Mouse (Mus musculus) limb, embryonic 15.5 days (tissue): Measurements from ENCODE around the gene Pcyt1a. TPM values are rescaled to one million over a fixed set of nuclear protein-coding genes. Genes with fewer than 3 reads are reported as not detected.

Source experiments
- ATAC-seq: fragments of 200-750 bp; cut with Nextera tagmentation; 2 replicates; pipeline ENCODE4 v1.8.0; 2017; ENCODE audit warnings: low read depth, moderate TSS enrichment; ENCODE audit not compliant: insufficient number of reproducible peaks, low FRiP score, low TSS enrichment
- H3K27ac ChIP-seq: fragments of 300-500 bp; sonication (generic); 2 replicates; pipeline ENCODE4 v1.5.1; 2015; ENCODE audit warnings: moderate library complexity, mild to moderate bottlenecking, inconsistent platforms
- H3K27me3 ChIP-seq: fragments of 300-500 bp; sonication (generic); 2 replicates; pipeline ENCODE4 v1.6.1; 2015; ENCODE audit warnings: inconsistent platforms
- H3K36me3 ChIP-seq: fragments of 300-500 bp; sonication (generic); 2 replicates; pipeline ENCODE4 v1.6.1; 2015; ENCODE audit warnings: inconsistent platforms
- H3K4me1 ChIP-seq: fragments of 300-500 bp; sonication (generic); 2 replicates; pipeline ENCODE4 v1.6.1; 2015; ENCODE audit warnings: inconsistent platforms
- H3K4me2 ChIP-seq: fragments of 300-500 bp; sonication (generic); 2 replicates; pipeline ENCODE4 v1.6.1; 2015; ENCODE audit warnings: mild to moderate bottlenecking, inconsistent platforms
- H3K4me3 ChIP-seq: fragments of 300-500 bp; sonication (generic); 2 replicates; pipeline ENCODE4 v1.5.1; 2015; ENCODE audit warnings: mild to moderate bottlenecking, inconsistent platforms
- H3K9ac ChIP-seq: fragments of 300-500 bp; sonication (generic); 2 replicates; pipeline ENCODE4 v1.6.1; 2015; ENCODE audit warnings: inconsistent platforms
- H3K9me3 ChIP-seq: fragments of 300-500 bp; sonication (generic); 2 replicates; pipeline ENCODE4 v1.6.1; 2016; ENCODE audit warnings: inconsistent platforms
- WGBS: fragments of 180-500 bp; shearing (Covaris S2); methylation state at CpG from one replicate; pipeline ENCODE4 v1.1.7; 2015; 5-methylcytosine and 5-hydroxymethylcytosine counted together
- polyA plus RNA-seq: library from polyadenylated mRNA; unstranded; fragments of >200 nt; fragmentation: Nextera tagmentation; extraction: Ambion mirVana; gene quantifications from 2 replicates; pipeline ENCODE4 v1.2.1, GENCODE M21; 2015

Pcyt1a gene
- polyA plus RNA-seq, 1 experiment from 2014 or later: 46.6 TPM

GRCm38 (mm10) chr16:32402818-32403217 lies 27.9 kb upstream of the Pcyt1a start:
- no peak for ATAC-seq
- Histone ChIP-seq H3K4me3 (no peak overlapping the region), H3K27ac (no peak overlapping the region), H3K9me3 (no peaks in the 10 kb centered on the region), H3K27me3 (no peaks in the 10 kb centered on the region), H3K4me1 (no peaks in the 10 kb centered on the region), H3K4me2 (no peak overlapping the region), H3K9ac (no peak overlapping the region), H3K36me3 (no peaks in the 10 kb centered on the region)
- WGBS: 81% methylated on average over 3 of the region's 3 CpGs

GRCm38 (mm10) chr16:32405716-32406115 lies 25.0 kb upstream of the Pcyt1a start:
- Histone ChIP-seq H3K27ac (no peak overlapping the region), H3K9me3 (no peaks in the 10 kb centered on the region), H3K27me3 (no peaks in the 10 kb centered on the region), H3K4me1 (no peaks in the 10 kb centered on the region), H3K36me3 (no peaks in the 10 kb centered on the region), H3K4me2 (no peak overlapping the region), H3K9ac (no peak overlapping the region), H3K4me3 (no peak overlapping the region)
- 95% methylated on average over 9 of the region's 9 CpGs for WGBS
- no peak for ATAC-seq

GRCm38 (mm10) chr16:32406671-32407070 lies 24.1 kb upstream of the Pcyt1a start:
- ATAC-seq: no peak
- Histone ChIP-seq H3K27me3 (no peaks in the 10 kb centered on the region), H3K4me1 (no peaks in the 10 kb centered on the region), H3K27ac (no peak overlapping the region), H3K9ac (no peak overlapping the region), H3K4me3 (no peak overlapping the region), H3K4me2 (no peak overlapping the region), H3K36me3 (no peaks in the 10 kb centered on the region), H3K9me3 (no peaks in the 10 kb centered on the region)
- WGBS: 45% methylated on average over 6 of the region's 6 CpGs

- Histone ChIP-seq H3K9ac (no peak overlapping the region), H3K27ac (no peak overlapping the region), H3K9me3 (no peaks in the 10 kb centered on the region), H3K36me3 (no peaks in the 10 kb centered on the region), H3K27me3 (no peaks in the 10 kb centered on the region), H3K4me2 (no peak overlapping the region), H3K4me1 (no peaks in the 10 kb centered on the region), H3K4me3 (no peak overlapping the region)
- ATAC-seq: no peak
- 79% methylated on average over 10 of the region's 10 CpGs for WGBS
Measured at GRCm38 (mm10) chr16:32407730-32408129, 23.0 kb upstream of the Pcyt1a start.

- Histone ChIP-seq H3K4me1 (peaks cover 10% of the 10 kb centered on the region), H3K9ac (no peak overlapping the region), H3K36me3 (no peaks in the 10 kb centered on the region), H3K27ac (no peak overlapping the region), H3K27me3 (no peaks in the 10 kb centered on the region), H3K9me3 (no peaks in the 10 kb centered on the region), H3K4me3 (no peak overlapping the region), H3K4me2 (no peak overlapping the region)
- ATAC-seq: no peak
- 59% methylated on average over 1 of the region's 1 CpGs for WGBS
Measured at GRCm38 (mm10) chr16:32417457-32417856, 13.3 kb upstream of the Pcyt1a start.

- no peaks in the 10 kb centered on the region for H3K9me3 ChIP-seq
- H3K4me3 ChIP-seq: peak within 1 kb of the TSS; percentile 60
- 2% methylated on average over 45 of the region's 45 CpGs for WGBS
- H3K27ac ChIP-seq: peak within 1 kb of the TSS; percentile 94
- peak within 1 kb of the TSS; percentile 66 for H3K4me2 ChIP-seq
- peak within 1 kb of the TSS; percentile 51 for H3K9ac ChIP-seq
- no peaks in the 10 kb centered on the region for H3K27me3 ChIP-seq
- no peaks in the 10 kb centered on the region for H3K36me3 ChIP-seq
- peaks cover 10% of the 10 kb centered on the region for H3K4me1 ChIP-seq
- ATAC-seq: peak; percentile 90
Measured at GRCm38 (mm10) chr16:32419517-32420483, 10.9 kb upstream of the Pcyt1a start, which contains the start of gene Tctex1d2. TSS of gene Tctex1d2 (plus strand) at chr16:32419702.

- Histone ChIP-seq H3K9me3 (no peaks in the 10 kb centered on the region), H3K4me3 (no peak overlapping the region), H3K27ac (no peak overlapping the region), H3K9ac (no peak overlapping the region), H3K4me2 (no peak overlapping the region), H3K4me1 (peaks cover 11% of the 10 kb centered on the region), H3K36me3 (no peaks in the 10 kb centered on the region), H3K27me3 (no peaks in the 10 kb centered on the region)
- 81% methylated on average over 3 of the region's 3 CpGs for WGBS
- ATAC-seq: no peak
Measured at GRCm38 (mm10) chr16:32427506-32427905, 3.2 kb upstream of the Pcyt1a start.

- ATAC-seq: no peak
- H3K27me3 ChIP-seq: no peaks in the 10 kb centered on the region
- H3K9me3 ChIP-seq: no peaks in the 10 kb centered on the region
- peak overlapping the region; percentile 81 for H3K4me2 ChIP-seq
- H3K36me3 ChIP-seq: no peaks in the 10 kb centered on the region
- H3K9ac ChIP-seq: peak overlapping the region; percentile 73
- H3K4me3 ChIP-seq: peak overlapping the region; percentile 80
- WGBS: under 1% methylated on average over 28 of the region's 28 CpGs
- H3K27ac ChIP-seq: peak overlapping the region; percentile 92
- H3K4me1 ChIP-seq: peaks cover 11% of the 10 kb centered on the region
Measured at GRCm38 (mm10) chr16:32431047-32431591, 398 bp downstream of the Pcyt1a start.

- peak overlapping the region; percentile 80; the same call in 1 of the 2 replicates for H3K4me3 ChIP-seq
Measured at GRCm38 (mm10) chr16:32431926-32432325, 1.2 kb downstream of the Pcyt1a start.

GRCm38 (mm10) chr16:32433138-32433537 lies 2.4 kb downstream of the Pcyt1a start:
- 77% methylated on average over 2 of the region's 2 CpGs for WGBS
- Histone ChIP-seq H3K4me1 (peaks cover 11% of the 10 kb centered on the region), H3K27ac (no peak overlapping the region), H3K4me3 (no peak overlapping the region), H3K4me2 (no peak overlapping the region), H3K9me3 (no peaks in the 10 kb centered on the region), H3K9ac (no peak overlapping the region), H3K27me3 (no peaks in the 10 kb centered on the region), H3K36me3 (no peaks in the 10 kb centered on the region)
- ATAC-seq: no peak

More at GRCm38 (mm10) chr16:32431926-32432325, 1.2 kb downstream of the Pcyt1a start:
- Histone ChIP-seq H3K36me3 (no peaks in the 10 kb centered on the region), H3K27ac (no peak overlapping the region), H3K27me3 (no peaks in the 10 kb centered on the region), H3K9ac (no peak overlapping the region), H3K4me1 (peaks cover 11% of the 10 kb centered on the region), H3K4me2 (peak overlapping the region; percentile 81), H3K9me3 (no peaks in the 10 kb centered on the region)
- no peak for ATAC-seq
- WGBS: 77% methylated on average over 1 of the region's 1 CpGs

- H3K27ac ChIP-seq: no peak overlapping the region
- peaks cover 11% of the 10 kb centered on the region for H3K4me1 ChIP-seq
- 44% methylated on average over 6 of the region's 6 CpGs for WGBS
- H3K4me3 ChIP-seq: no peak overlapping the region
- no peaks in the 10 kb centered on the region for H3K36me3 ChIP-seq
- H3K9ac ChIP-seq: no peak overlapping the region
- no peak for ATAC-seq
- H3K27me3 ChIP-seq: no peaks in the 10 kb centered on the region
- H3K9me3 ChIP-seq: no peaks in the 10 kb centered on the region
- no peak overlapping the region for H3K4me2 ChIP-seq
Measured at GRCm38 (mm10) chr16:32434066-32434465, 3.3 kb downstream of the Pcyt1a start.

GRCm38 (mm10) chr16:32434691-32435090 lies 4.0 kb downstream of the Pcyt1a start:
- Histone ChIP-seq H3K9ac (no peak overlapping the region), H3K36me3 (no peaks in the 10 kb centered on the region), H3K9me3 (no peaks in the 10 kb centered on the region), H3K4me1 (peaks cover 10% of the 10 kb centered on the region), H3K27me3 (no peaks in the 10 kb centered on the region), H3K4me3 (no peak overlapping the region), H3K4me2 (no peak overlapping the region), H3K27ac (no peak overlapping the region)
- no peak for ATAC-seq
